Mouse (Mus musculus): ENCODE measurements around the gene Rmnd5b. TPM values are rescaled to one million over a fixed set of nuclear protein-coding genes. Genes with fewer than 3 reads are reported as not detected.

Rmnd5b gene
- polyA plus RNA-seq, 1 experiment = 123 TPM

GRCm38 (mm10) chr11:51584057-51584430 lies 51.7 kb downstream of the Rmnd5b start:
- Histone ChIP-seq H3K27ac (ENCODE audit: control insufficient read depth, insufficient read depth, low read length) (peak overlapping the region; percentile 80), H3K4me1 (replicated peaks; ENCODE audit: control insufficient read depth, insufficient read depth, low read length) (peaks cover 21% of the 10 kb centered on the region), H3K36me3 (ENCODE audit: control insufficient read depth, insufficient read depth, low read length) (peaks cover 7% of the 10 kb centered on the region), H3K27me3 (ENCODE audit: control insufficient read depth, insufficient read depth, low read length) (no peaks in the 10 kb centered on the region), H3K4me3 (ENCODE audit: control insufficient read depth, insufficient read depth, low read length) (peak overlapping the region; percentile 71)
- TF ChIP-seq POLR2A (IDR thresholded peaks at IDR 0.05; ENCODE audit: control insufficient read depth, extremely low read depth, insufficient read depth, low read length, poor library complexity) (no peak), CTCF (IDR thresholded peaks at IDR 0.05; ENCODE audit: borderline replicate concordance, control insufficient read depth, extremely low read depth, insufficient read depth, low read length, poor library complexity) (no peak)
- DNase-seq = peak; percentile 39
- 8% methylated on average over 9 of the region's 9 CpGs for WGBS

- TF ChIP-seq CTCF (IDR thresholded peaks at IDR 0.05; ENCODE audit: borderline replicate concordance, control insufficient read depth, extremely low read depth, insufficient read depth, low read length, poor library complexity) = peak; percentile 67; the same call in 1 of the 2 replicates
- TF ChIP-seq POLR2A (IDR thresholded peaks at IDR 0.05; ENCODE audit: control insufficient read depth, extremely low read depth, insufficient read depth, low read length, poor library complexity) = no peak
- 50% methylated on average over 8 of the region's 8 CpGs for WGBS
- no peak overlapping the region for H3K4me3 ChIP-seq (ENCODE audit: control insufficient read depth, insufficient read depth, low read length)
Measured at GRCm38 (mm10) chr11:51582713-51583112, 53.0 kb downstream of the Rmnd5b start.

GRCm38 (mm10) chr11:51579024-51579423 lies 56.7 kb downstream of the Rmnd5b start:
- H3K27ac ChIP-seq (ENCODE audit: control insufficient read depth, insufficient read depth, low read length) = no peak overlapping the region
- H3K4me1 ChIP-seq (replicated peaks; ENCODE audit: control insufficient read depth, insufficient read depth, low read length) = peaks cover 33% of the 10 kb centered on the region
- peak; percentile 35 for DNase-seq
- H3K4me3 ChIP-seq (ENCODE audit: control insufficient read depth, insufficient read depth, low read length) = no peak overlapping the region
- no peaks in the 10 kb centered on the region for H3K36me3 ChIP-seq (ENCODE audit: control insufficient read depth, insufficient read depth, low read length)
- WGBS = 50% methylated on average over 4 of the region's 4 CpGs
- H3K27me3 ChIP-seq (ENCODE audit: control insufficient read depth, insufficient read depth, low read length) = no peaks in the 10 kb centered on the region
- TF ChIP-seq POLR2A (IDR thresholded peaks at IDR 0.05; ENCODE audit: control insufficient read depth, extremely low read depth, insufficient read depth, low read length, poor library complexity) (no peak), CTCF (IDR thresholded peaks at IDR 0.05; ENCODE audit: borderline replicate concordance, control insufficient read depth, extremely low read depth, insufficient read depth, low read length, poor library complexity) (no peak)

More at GRCm38 (mm10) chr11:51582713-51583112, 53.0 kb downstream of the Rmnd5b start:
- peak; percentile 72 for DNase-seq
- Histone ChIP-seq H3K27me3 (ENCODE audit: control insufficient read depth, insufficient read depth, low read length) (no peaks in the 10 kb centered on the region), H3K27ac (ENCODE audit: control insufficient read depth, insufficient read depth, low read length) (no peak overlapping the region), H3K4me1 (replicated peaks; ENCODE audit: control insufficient read depth, insufficient read depth, low read length) (peaks cover 31% of the 10 kb centered on the region), H3K36me3 (ENCODE audit: control insufficient read depth, insufficient read depth, low read length) (peaks cover 6% of the 10 kb centered on the region; the same call in 1 of the 2 replicates)

- H3K4me3 ChIP-seq (ENCODE audit: control insufficient read depth, insufficient read depth, low read length) = no peak overlapping the region
Measured at GRCm38 (mm10) chr11:51577587-51577986, 58.1 kb downstream of the Rmnd5b start.

GRCm38 (mm10) chr11:51576454-51576853 lies 59.2 kb downstream of the Rmnd5b start:
- Histone ChIP-seq H3K4me3 (ENCODE audit: control insufficient read depth, insufficient read depth, low read length) (no peak overlapping the region), H3K4me1 (replicated peaks; ENCODE audit: control insufficient read depth, insufficient read depth, low read length) (peaks cover 26% of the 10 kb centered on the region), H3K27me3 (ENCODE audit: control insufficient read depth, insufficient read depth, low read length) (no peaks in the 10 kb centered on the region), H3K36me3 (ENCODE audit: control insufficient read depth, insufficient read depth, low read length) (no peaks in the 10 kb centered on the region), H3K27ac (ENCODE audit: control insufficient read depth, insufficient read depth, low read length) (no peak overlapping the region)
- no peak for TF ChIP-seq POLR2A (IDR thresholded peaks at IDR 0.05; ENCODE audit: control insufficient read depth, extremely low read depth, insufficient read depth, low read length, poor library complexity)
- no peak for TF ChIP-seq CTCF (IDR thresholded peaks at IDR 0.05; ENCODE audit: borderline replicate concordance, control insufficient read depth, extremely low read depth, insufficient read depth, low read length, poor library complexity)
- no peak for DNase-seq
- WGBS = 90% methylated on average over 4 of the region's 4 CpGs

More at GRCm38 (mm10) chr11:51577587-51577986, 58.1 kb downstream of the Rmnd5b start:
- Histone ChIP-seq H3K36me3 (ENCODE audit: control insufficient read depth, insufficient read depth, low read length) (no peaks in the 10 kb centered on the region), H3K27ac (ENCODE audit: control insufficient read depth, insufficient read depth, low read length) (peak overlapping the region; percentile 65), H3K27me3 (ENCODE audit: control insufficient read depth, insufficient read depth, low read length) (no peaks in the 10 kb centered on the region), H3K4me1 (replicated peaks; ENCODE audit: control insufficient read depth, insufficient read depth, low read length) (peaks cover 26% of the 10 kb centered on the region)
- 12% methylated on average over 7 of the region's 7 CpGs for WGBS
- peak; percentile 53 for DNase-seq
- TF ChIP-seq POLR2A (IDR thresholded peaks at IDR 0.05; ENCODE audit: control insufficient read depth, extremely low read depth, insufficient read depth, low read length, poor library complexity) (0 out of 2 replicates have a peak, but pooled peaks have one; percentile 12), CTCF (IDR thresholded peaks at IDR 0.05; ENCODE audit: borderline replicate concordance, control insufficient read depth, extremely low read depth, insufficient read depth, low read length, poor library complexity) (no peak)

Other genes starting within 250 kb of the Rmnd5b start
- gene Phykpl, start 51.1 kb downstream of the Rmnd5b start, polyA plus RNA-seq (2012; rRNA removed) = 20.2 and 21.8 TPM in 2 replicates
- gene Hnrnpab, start 29.0 kb downstream of the Rmnd5b start, polyA plus RNA-seq (2012; rRNA removed) = 533 and 863 TPM in 2 replicates
- gene Nhp2, start 16.2 kb downstream of the Rmnd5b start, polyA plus RNA-seq (2012; rRNA removed) = 69.3 and 70.8 TPM in 2 replicates
- 22.7 and 25.5 TPM in 2 replicates for gene N4bp3, start 14.9 kb upstream of the Rmnd5b start, polyA plus RNA-seq (2012; rRNA removed)
- 15.8 and 16.6 TPM in 2 replicates for gene D930048N14Rik, start 15.1 kb upstream of the Rmnd5b start, polyA plus RNA-seq (2012; rRNA removed)
- gene 0610009B22Rik, start 53.0 kb upstream of the Rmnd5b start, polyA plus RNA-seq (2012; rRNA removed) = 7.5 and 10.1 TPM in 2 replicates
- 15.6 and 21.1 TPM in 2 replicates for gene Sec24a, start 127.7 kb upstream of the Rmnd5b start, polyA plus RNA-seq (2012; rRNA removed)
- 17.8 and 18.4 TPM in 2 replicates for gene Sar1b, start 127.8 kb upstream of the Rmnd5b start, polyA plus RNA-seq (2012; rRNA removed)
- gene Jade2, start 221.8 kb upstream of the Rmnd5b start, polyA plus RNA-seq (2012; rRNA removed) = 45.1 and 56.5 TPM in 2 replicates

Measured in thymus, adult 2 months (tissue).